Mouse (Mus musculus): ENCODE measurements around the gene Nfil3. TPM values are rescaled to one million over a fixed set of nuclear protein-coding genes. Genes with fewer than 3 reads are reported as not detected.

The Nfil3 gene
- total and polyA plus RNA-seq, 3 experiments = 0.35 to 0.93 TPM; not detected in 1

DNA sequence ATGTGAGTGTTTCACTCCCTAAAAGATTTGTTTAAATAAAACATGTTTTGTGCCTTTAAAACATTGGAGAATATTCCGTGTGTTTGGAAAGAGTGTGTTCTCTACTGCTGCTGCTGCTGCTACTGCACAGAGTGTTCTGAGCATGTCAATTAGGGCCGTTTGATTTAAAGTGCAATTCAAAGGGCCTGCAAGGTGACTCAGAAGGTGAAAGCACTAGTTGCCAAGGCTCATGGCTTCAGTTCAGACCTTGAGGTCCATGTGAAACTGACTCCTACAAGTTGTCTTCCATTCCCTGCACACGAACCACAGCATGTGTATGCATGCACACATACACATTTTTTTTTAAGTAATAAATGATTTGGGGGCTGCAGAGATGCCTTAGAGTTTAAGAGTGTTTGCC, 22.4 kb upstream of the Nfil3 start:
- no peak overlapping the region for H3K4me3 ChIP-seq (ENCODE audit: control insufficient read depth in 1 of 2, insufficient read depth in 1 of 2, low read depth in 2 of 2, low read length in 2 of 2)
- H3K36me3 ChIP-seq (ENCODE audit: control insufficient read depth in 1 of 2, insufficient read depth in 2 of 2, low read length in 2 of 2) = no peaks in the 10 kb centered on the region
- DNase-seq (ENCODE audit: low read depth, low spot score) = no peak
- no peaks in the 10 kb centered on the region for H3K4me1 ChIP-seq (ENCODE audit: control insufficient read depth in 1 of 2, insufficient read depth in 2 of 2, low read length in 2 of 2)
- TF ChIP-seq KAT2A (conservative IDR thresholded peaks at IDR 0.05; ENCODE audit: low read depth, low read length) (no peak), NRF1 (IDR thresholded peaks at IDR 0.05; ENCODE audit: insufficient read depth, low read depth, low read length, poor library complexity, severe bottlenecking) (no peak), MYB (IDR thresholded peaks at IDR 0.05; ENCODE audit: low read depth, low read length) (no peak), TBP (IDR thresholded peaks at IDR 0.05; ENCODE audit: low read depth, low read length) (no peak), MEF2A (IDR thresholded peaks at IDR 0.05; ENCODE audit: extremely low read depth, insufficient replicate concordance, low read depth, low read length, poor library complexity, severe bottlenecking) (no peak), CTCF (IDR thresholded peaks at IDR 0.05 in 2 of 3, conservative IDR thresholded peaks at IDR 0.05 in 1 of 3; ENCODE audit: control insufficient read depth in 1 of 3, insufficient read depth in 1 of 3, low read depth in 2 of 3, low read length in 3 of 3, poor library complexity in 1 of 3, severe bottlenecking in 1 of 3) (no peak), UBTF (IDR thresholded peaks at IDR 0.05; ENCODE audit: borderline replicate concordance, insufficient read depth, low read depth, low read length) (no peak), CHD1 (IDR thresholded peaks at IDR 0.05; ENCODE audit: low read depth, low read length) (no peak), SIN3A (IDR thresholded peaks at IDR 0.05; ENCODE audit: low read length) (no peak), NELFE (IDR thresholded peaks at IDR 0.05; ENCODE audit: low read depth, low read length) (no peak)
- no peaks in the 10 kb centered on the region for H3K79me2 ChIP-seq (ENCODE audit: control insufficient read depth, insufficient read depth, low read length, poor library complexity)
- no peak overlapping the region for H3K9ac ChIP-seq (ENCODE audit: control insufficient read depth, low read depth, low read length, poor library complexity, severe bottlenecking)
- H3K27ac ChIP-seq (ENCODE audit: control insufficient read depth, low read depth, low read length) = no peak overlapping the region
- no peaks in the 10 kb centered on the region for H3K27me3 ChIP-seq (ENCODE audit: control insufficient read depth in 1 of 2, insufficient read depth in 2 of 2, low read length in 2 of 2)
- H3K9me3 ChIP-seq (replicated peaks; ENCODE audit: insufficient read depth, low read length) = no peaks in the 10 kb centered on the region

DNA sequence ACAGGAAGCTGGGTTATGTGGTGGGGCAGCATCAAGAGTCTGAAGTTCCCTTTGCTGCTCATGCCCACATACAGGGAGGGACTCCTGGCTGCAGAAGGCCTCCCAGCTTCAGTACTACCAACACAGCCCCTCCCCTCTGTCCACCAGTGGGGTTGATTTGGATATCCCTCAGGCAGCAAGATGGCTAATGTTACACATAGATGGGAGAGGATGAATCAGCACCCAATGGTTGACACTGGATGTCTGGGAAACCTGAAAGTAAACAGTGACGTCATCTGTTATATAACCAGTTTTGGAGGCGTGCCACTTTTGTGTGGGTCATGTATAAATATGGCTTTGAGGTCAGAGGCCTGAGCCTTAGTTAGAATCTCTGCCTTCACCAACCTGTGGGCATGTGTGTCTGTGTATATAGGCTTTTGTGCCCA, 20.6 kb upstream of the Nfil3 start:
- Histone ChIP-seq H3K9me3 (replicated peaks; ENCODE audit: insufficient read depth, low read length) (no peaks in the 10 kb centered on the region), H3K4me3 (ENCODE audit: control insufficient read depth in 1 of 2, insufficient read depth in 1 of 2, low read depth in 2 of 2, low read length in 2 of 2) (no peak overlapping the region)

DNA sequence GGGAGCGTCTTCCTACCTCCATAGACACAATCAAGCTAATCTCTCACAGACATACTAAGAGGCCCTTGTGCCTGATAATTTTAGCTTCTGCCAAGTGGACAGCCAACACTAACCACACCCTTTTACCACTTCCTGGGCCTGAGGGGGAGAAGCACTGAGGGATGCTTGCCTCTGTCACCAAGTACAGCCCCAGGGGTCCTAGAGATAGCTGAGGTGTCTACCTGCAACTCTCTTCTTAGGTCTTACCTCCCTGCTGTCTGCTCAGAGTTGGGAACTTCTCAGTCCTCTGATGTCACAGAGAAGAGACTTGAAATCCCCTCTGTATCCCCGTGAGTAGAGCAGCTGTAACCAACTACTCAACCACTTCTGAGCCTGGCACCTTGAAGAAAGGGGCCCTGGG, 19.6 kb upstream of the Nfil3 start:
- H3K9me3 ChIP-seq (replicated peaks; ENCODE audit: insufficient read depth, low read length) = no peaks in the 10 kb centered on the region
- no peaks in the 10 kb centered on the region for H3K27me3 ChIP-seq (ENCODE audit: control insufficient read depth in 1 of 2, insufficient read depth in 2 of 2, low read length in 2 of 2)
- H3K4me1 ChIP-seq (ENCODE audit: control insufficient read depth in 1 of 2, insufficient read depth in 2 of 2, low read length in 2 of 2) = no peaks in the 10 kb centered on the region
- no peak for DNase-seq (ENCODE audit: low read depth, low spot score)
- H3K9ac ChIP-seq (ENCODE audit: control insufficient read depth, low read depth, low read length, poor library complexity, severe bottlenecking) = no peak overlapping the region
- no peaks in the 10 kb centered on the region for H3K79me2 ChIP-seq (ENCODE audit: control insufficient read depth, insufficient read depth, low read length, poor library complexity)
- H3K4me3 ChIP-seq (ENCODE audit: control insufficient read depth in 1 of 2, insufficient read depth in 1 of 2, low read depth in 2 of 2, low read length in 2 of 2) = no peak overlapping the region
- H3K27ac ChIP-seq (ENCODE audit: control insufficient read depth, low read depth, low read length) = no peak overlapping the region
- TF ChIP-seq POLR2AphosphoS2 (IDR thresholded peaks at IDR 0.05; ENCODE audit: low read length) (no peak), ZNF384 (IDR thresholded peaks at IDR 0.05; ENCODE audit: low read depth, low read length) (no peak), ZKSCAN1 (IDR thresholded peaks at IDR 0.05; ENCODE audit: low read depth, low read length) (no peak), MYC (IDR thresholded peaks at IDR 0.05; ENCODE audit: low read depth, low read length) (no peak), NELFE (IDR thresholded peaks at IDR 0.05; ENCODE audit: low read depth, low read length) (no peak), USF2 (IDR thresholded peaks at IDR 0.05; ENCODE audit: borderline replicate concordance in 1 of 2, insufficient read depth in 1 of 2, low read depth in 1 of 2, low read length in 2 of 2) (no peak), HCFC1 (IDR thresholded peaks at IDR 0.05; ENCODE audit: low read depth, low read length) (no peak), CHD2 (IDR thresholded peaks at IDR 0.05; ENCODE audit: low read length) (no peak), CTCF (IDR thresholded peaks at IDR 0.05 in 2 of 3, conservative IDR thresholded peaks at IDR 0.05 in 1 of 3; ENCODE audit: control insufficient read depth in 1 of 3, insufficient read depth in 1 of 3, low read depth in 2 of 3, low read length in 3 of 3, poor library complexity in 1 of 3, severe bottlenecking in 1 of 3) (no peak)
- no peaks in the 10 kb centered on the region for H3K36me3 ChIP-seq (ENCODE audit: control insufficient read depth in 1 of 2, insufficient read depth in 2 of 2, low read length in 2 of 2)

More for the DNA sequence above, 20.6 kb upstream of the Nfil3 start:
- no peak for DNase-seq (ENCODE audit: low read depth, low spot score)
- Histone ChIP-seq H3K79me2 (ENCODE audit: control insufficient read depth, insufficient read depth, low read length, poor library complexity) (no peaks in the 10 kb centered on the region), H3K27me3 (ENCODE audit: control insufficient read depth in 1 of 2, insufficient read depth in 2 of 2, low read length in 2 of 2) (no peaks in the 10 kb centered on the region), H3K9ac (ENCODE audit: control insufficient read depth, low read depth, low read length, poor library complexity, severe bottlenecking) (no peak overlapping the region), H3K4me1 (ENCODE audit: control insufficient read depth in 1 of 2, insufficient read depth in 2 of 2, low read length in 2 of 2) (no peaks in the 10 kb centered on the region), H3K27ac (ENCODE audit: control insufficient read depth, low read depth, low read length) (no peak overlapping the region), H3K36me3 (ENCODE audit: control insufficient read depth in 1 of 2, insufficient read depth in 2 of 2, low read length in 2 of 2) (no peaks in the 10 kb centered on the region)
- TF ChIP-seq MAX (IDR thresholded peaks at IDR 0.05; ENCODE audit: low read length) = no peak
- no peak for TF ChIP-seq TCF12 (IDR thresholded peaks at IDR 0.05; ENCODE audit: low read depth, low read length)
- no peak for TF ChIP-seq MAZ (IDR thresholded peaks at IDR 0.05; ENCODE audit: low read depth, low read length)
- no peak for TF ChIP-seq GABPA (IDR thresholded peaks at IDR 0.05; ENCODE audit: low read depth, low read length)
- no peak for TF ChIP-seq MXI1 (IDR thresholded peaks at IDR 0.05; ENCODE audit: low read depth, low read length)
- no peak for TF ChIP-seq USF1 (IDR thresholded peaks at IDR 0.05; ENCODE audit: low read depth, low read length)
- no peak for TF ChIP-seq TAL1 (IDR thresholded peaks at IDR 0.05; ENCODE audit: low read length)
- TF ChIP-seq CTCF (IDR thresholded peaks at IDR 0.05 in 2 of 3, conservative IDR thresholded peaks at IDR 0.05 in 1 of 3; ENCODE audit: control insufficient read depth in 1 of 3, insufficient read depth in 1 of 3, low read depth in 2 of 3, low read length in 3 of 3, poor library complexity in 1 of 3, severe bottlenecking in 1 of 3) = no peak
- TF ChIP-seq ZC3H11A (IDR thresholded peaks at IDR 0.05; ENCODE audit: low read depth, low read length) = no peak
- TF ChIP-seq POLR2AphosphoS2 (IDR thresholded peaks at IDR 0.05; ENCODE audit: low read length) = no peak
